13 mouse cellular contexts compared by ENCODE assay signal in genomic region chr8:12431738-12432055, GRCm38 (mm10). TPM values are rescaled to one million over a fixed set of nuclear protein-coding genes. Genes with fewer than 3 reads are reported as not detected.
DNase-seq lines count a peak whose midpoint lies in the region; ATAC-seq lines count a peak whose summit lies in the region.
"Had no signal": no experiment of that assay in that cellular context is flagged by ENCODE, and none has a peak within 500 bp of the region (broad histone marks: within the 10 kb centered on the region; RNA-seq: fewer than 3 reads in every experiment).

No protein-coding gene starts in this region.

- ATAC-seq in hindbrain, embryonic 11.5 days (ENCODE audit: low FRiP score): no peak
- no peak for ATAC-seq in midbrain, embryonic 14.5 days (ENCODE audit: low FRiP score, low TSS enrichment)
- no peak for ATAC-seq in liver, embryonic 11.5 days (replicated peaks; ENCODE audit: low FRiP score)
- no peak for ATAC-seq in kidney, embryonic 14.5 days (ENCODE audit: low FRiP score, low TSS enrichment)
- ATAC-seq: inflammation-experienced regulatory T-cells, adult 6 months had no signal

- DNase-seq in ES-CJ7 (ENCODE audit: low read depth, low spot score): peak; percentile 96
- DNase-seq in embryonic facial prominence, embryonic 10.5 days (ENCODE audit: low spot score): no peak
- DNase-seq in hindbrain, embryonic 11.5 days (ENCODE audit: low spot score): peak; percentile 37
- DNase-seq in midbrain, embryonic 14.5 days: no peak
- DNase-seq in urinary bladder, postnatal 14 days (ENCODE audit: low spot score): no peak
- DNase-seq in liver, embryonic 11.5 days (ENCODE audit: low spot score): no peak
- DNase-seq: gastrocnemius, postnatal 25 days; kidney, postnatal 14 days had no signal

- H3K27me3 ChIP-seq in embryonic facial prominence, embryonic 10.5 days (replicated peaks; ENCODE audit: low read depth, poor library complexity, severe bottlenecking): peaks cover 91% of the 10 kb centered on the region
- peaks cover 49% of the 10 kb centered on the region for H3K27me3 ChIP-seq in hindbrain, embryonic 11.5 days (ENCODE audit: control insufficient read depth, insufficient read depth, low read length)
- H3K27me3 ChIP-seq in midbrain, embryonic 14.5 days (ENCODE audit: control insufficient read depth, insufficient read depth, low read length): peaks cover 49% of the 10 kb centered on the region
- peaks cover 75% of the 10 kb centered on the region for H3K27me3 ChIP-seq in liver, embryonic 11.5 days (replicated peaks; ENCODE audit: control insufficient read depth, insufficient read depth, low read length)
- peaks cover 78% of the 10 kb centered on the region for H3K27me3 ChIP-seq in kidney, embryonic 14.5 days (ENCODE audit: control insufficient read depth, insufficient read depth, low read length)

- 50% methylated on average over 6 of the region's 6 CpGs for WGBS in embryonic facial prominence, embryonic 10.5 days
- 41% methylated on average over 6 of the region's 6 CpGs for WGBS in hindbrain, embryonic 11.5 days
- 43% methylated on average over 6 of the region's 6 CpGs for WGBS in midbrain, embryonic 14.5 days
- WGBS in liver, embryonic 11.5 days: 59% methylated on average over 6 of the region's 6 CpGs
- 44% methylated on average over 6 of the region's 6 CpGs for WGBS in kidney, embryonic 14.5 days

- H3K9ac ChIP-seq in hindbrain, embryonic 11.5 days (ENCODE audit: low read depth, low read length): peak overlapping the region; percentile 64
- no peak overlapping the region for H3K9ac ChIP-seq in midbrain, embryonic 14.5 days (replicated peaks; ENCODE audit: low read length)
- H3K9ac ChIP-seq in liver, embryonic 11.5 days (ENCODE audit: low read depth, low read length): no peak overlapping the region
- no peak overlapping the region for H3K9ac ChIP-seq in kidney, embryonic 14.5 days (ENCODE audit: low read depth, low read length)
- H3K9ac ChIP-seq: limb, embryonic 15.5 days; lung, embryonic 15.5 days had no signal

- H3K4me3 ChIP-seq in embryonic facial prominence, embryonic 10.5 days: peak overlapping the region; percentile 51
- no peak overlapping the region for H3K4me3 ChIP-seq in hindbrain, embryonic 11.5 days (ENCODE audit: low read depth, low read length)
- H3K4me3 ChIP-seq in midbrain, embryonic 14.5 days (replicated peaks; ENCODE audit: low read depth, low read length): peak overlapping the region; percentile 32
- H3K4me3 ChIP-seq in liver, embryonic 11.5 days (ENCODE audit: low read depth, low read length): no peak overlapping the region
- H3K4me3 ChIP-seq in kidney, embryonic 14.5 days (ENCODE audit: low read length): no peak overlapping the region
- H3K4me3 ChIP-seq: lung, embryonic 15.5 days had no signal

- H3K27ac ChIP-seq in embryonic facial prominence, embryonic 10.5 days (replicated peaks): peak overlapping the region; percentile 77; the same call in 1 of the 2 replicates
- peak overlapping the region; percentile 82; the same call in 1 of the 2 replicates for H3K27ac ChIP-seq in hindbrain, embryonic 11.5 days (ENCODE audit: low read depth, low read length)
- H3K27ac ChIP-seq in midbrain, embryonic 14.5 days (replicated peaks; ENCODE audit: low read depth, low read length): peak overlapping the region; percentile 77
- no peak overlapping the region for H3K27ac ChIP-seq in liver, embryonic 11.5 days (ENCODE audit: low read depth, low read length)
- H3K27ac ChIP-seq in kidney, embryonic 14.5 days (ENCODE audit: low read depth, low read length): no peak overlapping the region
- H3K27ac ChIP-seq: limb, embryonic 15.5 days; lung, embryonic 15.5 days had no signal

- H3K4me1 ChIP-seq in embryonic facial prominence, embryonic 10.5 days: peaks cover 48% of the 10 kb centered on the region
- H3K4me1 ChIP-seq in hindbrain, embryonic 11.5 days (replicated peaks; ENCODE audit: control insufficient read depth, insufficient read depth, low read length): peaks cover 28% of the 10 kb centered on the region
- H3K4me1 ChIP-seq in midbrain, embryonic 14.5 days (ENCODE audit: control insufficient read depth, insufficient read depth, low read length): peaks cover 50% of the 10 kb centered on the region
- H3K4me1 ChIP-seq in liver, embryonic 11.5 days (replicated peaks; ENCODE audit: control insufficient read depth, insufficient read depth, low read length): no peaks in the 10 kb centered on the region
- H3K4me1 ChIP-seq in kidney, embryonic 14.5 days (ENCODE audit: control insufficient read depth, insufficient read depth, low read length): 0 out of 2 replicates have a peak, but pooled peaks cover 3% of the 10 kb centered on the region

- H3K4me2 ChIP-seq in hindbrain, embryonic 11.5 days (replicated peaks; ENCODE audit: low read depth, low read length): 0 out of 2 replicates have a peak overlapping the region, but pooled peaks have one; percentile 69
- peak overlapping the region; percentile 68 for H3K4me2 ChIP-seq in midbrain, embryonic 14.5 days (ENCODE audit: low read length)
- no peak overlapping the region for H3K4me2 ChIP-seq in liver, embryonic 11.5 days
- no peak overlapping the region for H3K4me2 ChIP-seq in kidney, embryonic 14.5 days (replicated peaks; ENCODE audit: low read depth, low read length)

- no peaks in the 10 kb centered on the region for H3K36me3 ChIP-seq in embryonic facial prominence, embryonic 10.5 days (replicated peaks)
- no peaks in the 10 kb centered on the region for H3K36me3 ChIP-seq in hindbrain, embryonic 11.5 days (ENCODE audit: control insufficient read depth, insufficient read depth, low read length)
- no peaks in the 10 kb centered on the region for H3K36me3 ChIP-seq in midbrain, embryonic 14.5 days (ENCODE audit: control insufficient read depth, insufficient read depth, low read length)
- no peaks in the 10 kb centered on the region for H3K36me3 ChIP-seq in liver, embryonic 11.5 days (ENCODE audit: control insufficient read depth, insufficient read depth, low read length)
- no peaks in the 10 kb centered on the region for H3K36me3 ChIP-seq in kidney, embryonic 14.5 days (ENCODE audit: control insufficient read depth, insufficient read depth, low read length)
- H3K36me3 ChIP-seq: limb, embryonic 15.5 days; lung, embryonic 15.5 days had no signal

- no peaks in the 10 kb centered on the region for H3K9me3 ChIP-seq in embryonic facial prominence, embryonic 10.5 days
- H3K9me3 ChIP-seq in hindbrain, embryonic 11.5 days (ENCODE audit: control insufficient read depth, low read length): no peaks in the 10 kb centered on the region
- no peaks in the 10 kb centered on the region for H3K9me3 ChIP-seq in midbrain, embryonic 14.5 days (ENCODE audit: control insufficient read depth, low read length)
- H3K9me3 ChIP-seq in liver, embryonic 11.5 days (ENCODE audit: control insufficient read depth, low read length): no peaks in the 10 kb centered on the region
- H3K9me3 ChIP-seq in kidney, embryonic 14.5 days (ENCODE audit: control insufficient read depth, low read length): no peaks in the 10 kb centered on the region
- H3K9me3 ChIP-seq: limb, embryonic 15.5 days; lung, embryonic 15.5 days had no signal

RNA-seq across cellular contexts. Expression of gene Sox1, which starts 36.6 kb away (rescaled TPM):
- polyA plus RNA-seq in embryonic facial prominence, embryonic 10.5 days (2016; fragmentation: Nextera tagmentation; extraction: Ambion mirVana): 1.0 and 1.1 TPM in 2 replicates
- polyA plus RNA-seq in hindbrain, embryonic 11.5 days (2014; fragmentation: Nextera tagmentation; extraction: Ambion mirVana): 5.3 and 5.5 TPM in 2 replicates
- 3.4 and 3.8 TPM in 2 replicates for polyA plus RNA-seq in midbrain, embryonic 14.5 days (2014; fragmentation: Nextera tagmentation; extraction: Ambion mirVana)
- polyA plus RNA-seq in liver, embryonic 11.5 days (2014; fragmentation: Nextera tagmentation; extraction: Ambion mirVana): not detected in 2 replicates
- not detected in 2 replicates for polyA plus RNA-seq in kidney, embryonic 14.5 days (2014; fragmentation: Nextera tagmentation; extraction: Ambion mirVana)
- polyA plus RNA-seq: heart, embryonic 14.5 days; inflammation-experienced regulatory T-cells, adult 6 months; limb, embryonic 15.5 days; lung, embryonic 15.5 days had no signal

Comparison
In these comparisons a context has a peak if more than half of its experiments do, and no peak if none do; other contexts are left out.
1. DNase-seq: peak in ES-CJ7 (single experiment) and hindbrain, embryonic 11.5 days (single experiment); none in embryonic facial prominence, embryonic 10.5 days (single experiment), midbrain, embryonic 14.5 days (single experiment), urinary bladder, postnatal 14 days (single experiment) and liver, embryonic 11.5 days (single experiment).
2. H3K27ac ChIP-seq: peak in embryonic facial prominence, embryonic 10.5 days (single experiment), hindbrain, embryonic 11.5 days (single experiment) and midbrain, embryonic 14.5 days (single experiment); none in liver, embryonic 11.5 days (single experiment) and kidney, embryonic 14.5 days (single experiment).
3. H3K4me3 ChIP-seq: peak in embryonic facial prominence, embryonic 10.5 days (single experiment) and midbrain, embryonic 14.5 days (single experiment); none in hindbrain, embryonic 11.5 days (single experiment), liver, embryonic 11.5 days (single experiment) and kidney, embryonic 14.5 days (single experiment).
4. H3K4me2 ChIP-seq: peak in hindbrain, embryonic 11.5 days (single experiment) and midbrain, embryonic 14.5 days (single experiment); none in liver, embryonic 11.5 days (single experiment) and kidney, embryonic 14.5 days (single experiment).